Mouse (Mus musculus) thymus, postnatal 4 days (tissue): ENCODE results near the gene Zscan4f.
"Not testable (repeated sequence)": the region's sequence is repeated elsewhere in the genome, so short reads cannot be mapped to it uniquely, and the experiment has no call there.

Source experiments
- DNase-seq: peaks from one replicate; pipeline ENCODE4 v3.0.0; 2021

Gene Zscan4f

DNA sequence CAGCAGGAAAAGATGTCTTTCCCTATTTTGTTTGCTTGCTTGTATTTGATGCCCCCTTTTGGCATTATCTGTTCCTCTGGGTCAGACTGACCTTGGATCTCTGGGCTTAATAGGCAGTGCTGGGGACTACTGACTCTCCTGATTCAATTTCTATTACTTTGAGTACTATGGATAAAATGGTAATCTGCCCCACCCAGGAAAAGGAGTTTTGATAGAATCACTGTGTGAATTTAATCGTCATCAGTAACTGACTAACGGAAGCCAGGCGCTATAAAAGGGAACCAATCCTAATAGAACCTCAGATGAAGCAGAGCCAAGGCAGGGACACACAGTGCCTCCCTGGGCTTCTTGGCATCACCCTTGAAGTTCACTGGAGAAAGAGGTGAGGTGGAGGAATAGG, at the start of gene Zscan4f:
Gene Zscan4f, plus strand, starts transcription at position 301 of the 400 bp plus-strand sequence.
- DNase-seq: not testable (repeated sequence)

DNA sequence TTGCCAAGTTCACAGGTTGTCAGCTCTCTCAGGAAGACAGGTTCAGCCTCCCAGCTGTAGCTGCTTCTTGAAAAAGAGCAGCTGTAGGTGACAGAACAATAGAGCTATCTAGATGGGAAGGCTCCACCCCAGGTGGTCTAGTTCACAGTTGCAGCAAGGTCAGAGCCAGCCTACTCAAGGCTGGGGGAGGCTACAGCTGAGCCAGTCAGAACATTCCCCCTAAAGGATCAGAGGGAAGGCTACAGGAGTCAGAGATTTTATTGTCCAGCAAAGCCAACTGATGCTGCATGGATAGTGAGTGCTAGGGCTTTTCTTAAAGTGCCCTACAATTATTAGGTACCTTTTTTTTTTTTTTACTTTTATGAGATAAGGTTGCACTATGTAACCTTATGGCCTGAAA, 13.1 kb upstream of the Zscan4f start:
- not testable (repeated sequence) for DNase-seq
